Mouse (Mus musculus) cerebellum, adult 11 months (tissue): ENCODE measurements at regions not wholly inside any gene's neighbourhood (a gene's known extent, or its start where the extent isn't known, plus 50 kb on each side); places are given as distances from the start of the nearest gene placed in this dataset.

ENCODE experiments used
- DNase-seq: peaks from one replicate; pipeline ENCODE4 v3.0.0; 2022

GRCm38 (mm10) chr7:36352761-36353160, 345.2 kb upstream of the Tshz3 start:
- DNase-seq = no peak

DNA sequence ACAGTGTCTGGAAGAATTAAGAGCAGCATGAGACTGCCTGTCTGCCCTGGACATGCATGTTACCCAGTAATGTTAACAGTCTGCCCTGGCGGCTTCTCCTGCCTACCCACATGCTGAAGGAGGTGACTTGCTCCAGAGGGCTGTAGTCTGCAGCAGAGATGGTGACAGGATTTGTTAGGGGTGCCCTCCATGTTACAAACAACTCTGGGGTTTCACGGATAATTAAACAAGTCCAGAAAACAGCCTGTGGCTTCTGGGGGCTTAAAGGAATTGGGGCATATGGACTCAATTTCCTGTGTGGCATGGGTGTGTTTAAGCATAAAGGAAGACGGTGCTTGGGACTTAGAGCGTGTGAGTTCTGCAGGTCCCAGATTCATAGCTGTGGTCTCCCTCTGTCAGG, 347.3 kb upstream of the Tshz3 start:
- no peak for DNase-seq

DNA sequence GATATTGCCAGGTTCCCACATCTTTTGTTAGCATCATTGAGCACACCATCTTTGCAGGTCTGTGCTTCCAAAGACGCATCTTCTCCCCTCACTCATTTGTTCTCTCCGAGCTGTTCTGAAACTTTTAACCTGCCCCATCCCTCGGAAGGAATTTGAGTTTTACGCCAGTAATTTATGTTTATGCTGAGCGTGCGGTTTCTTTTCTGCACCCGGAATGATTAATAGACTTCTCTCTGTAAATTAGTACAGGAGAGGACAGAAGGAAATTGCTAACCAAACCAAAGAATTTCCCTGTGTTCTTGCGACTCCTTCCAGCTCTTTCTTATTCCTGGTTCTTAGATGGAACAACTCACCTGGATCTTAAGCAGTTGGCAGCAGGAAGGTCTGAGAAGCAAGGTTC, 349.7 kb upstream of the Tshz3 start:
- DNase-seq = no peak

GRCm38 (mm10) chr7:36334857-36335256, 363.1 kb upstream of the Tshz3 start:
- DNase-seq = no peak

DNA sequence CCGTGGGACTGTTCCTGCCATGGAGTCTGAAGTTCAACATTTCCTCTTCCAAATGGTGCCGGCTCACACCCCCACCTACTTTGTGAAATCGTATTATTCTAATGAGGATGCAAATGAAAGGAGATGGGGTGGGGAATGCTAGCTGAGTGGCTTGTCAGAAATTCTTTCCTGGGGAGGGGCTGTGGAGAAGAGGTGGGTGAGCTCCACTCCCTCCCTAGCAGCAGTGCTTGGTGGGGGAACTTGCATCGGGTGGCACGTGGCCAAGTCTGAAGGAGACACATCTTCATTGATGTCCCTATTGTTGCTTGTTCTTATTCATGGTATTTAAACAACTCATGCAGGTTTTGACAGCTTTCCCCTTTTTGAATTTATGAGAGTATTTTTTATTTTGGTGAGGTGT, 363.8 kb upstream of the Tshz3 start:
- DNase-seq = no peak

DNA sequence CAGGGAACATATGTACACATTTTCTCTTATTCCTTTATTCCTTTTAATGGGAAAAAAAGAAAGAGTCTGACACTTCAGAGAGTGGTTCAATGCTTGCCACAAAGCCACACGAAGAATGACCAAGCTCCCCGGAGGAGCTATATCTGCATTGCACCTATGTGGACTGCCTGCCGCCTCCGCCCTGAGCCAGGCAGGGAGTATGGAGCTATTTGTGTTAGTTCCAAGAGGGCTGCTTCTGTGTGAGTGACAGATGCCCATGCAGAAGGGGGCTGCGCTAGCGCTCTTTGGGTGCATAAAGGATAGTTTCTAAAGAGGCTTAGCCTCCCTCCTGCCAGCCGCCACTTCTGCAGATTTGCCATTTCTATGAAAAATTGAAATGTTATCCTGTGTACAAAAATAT, 365.3 kb upstream of the Tshz3 start:
- DNase-seq = no peak

DNA sequence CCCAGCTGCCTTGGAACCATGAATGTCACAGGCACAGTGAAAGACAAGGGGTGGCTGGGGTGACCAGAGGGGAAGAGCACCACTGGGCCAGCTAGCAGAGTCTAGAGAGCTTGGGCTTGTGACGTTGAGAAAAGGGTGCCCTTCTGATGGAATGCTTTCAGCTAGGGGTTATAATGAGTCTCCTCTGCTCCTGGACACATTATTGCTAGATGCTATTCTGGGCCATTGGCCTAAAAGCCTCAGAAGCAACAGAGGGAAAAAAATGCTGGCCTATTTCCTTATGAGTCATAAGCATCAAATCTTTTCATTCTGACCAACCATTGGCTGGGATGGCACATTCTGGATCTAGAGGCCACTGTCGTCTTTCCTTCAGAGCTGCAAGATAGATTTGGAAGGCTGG, 369.8 kb upstream of the Tshz3 start:
- no peak for DNase-seq

DNA sequence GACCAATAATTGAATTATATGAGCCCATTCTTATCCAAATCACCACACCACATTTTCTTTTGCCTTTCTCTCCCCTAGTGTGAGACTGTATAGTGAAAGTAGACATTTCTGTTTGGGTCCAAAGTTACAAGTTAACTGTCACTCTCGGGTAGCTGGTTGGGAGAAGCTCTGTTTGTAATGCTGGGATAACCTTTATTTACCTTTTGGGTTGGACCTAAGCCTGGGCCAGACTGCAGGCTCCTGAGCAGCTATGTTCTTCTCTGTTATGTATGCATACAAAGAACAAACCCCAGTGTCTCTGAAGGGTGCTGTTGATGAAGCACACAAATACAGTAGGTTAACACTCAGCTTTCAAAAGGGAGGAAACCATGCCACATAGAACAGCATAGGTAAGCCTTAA, 373.9 kb upstream of the Tshz3 start:
- no peak for DNase-seq

GRCm38 (mm10) chr7:36322181-36322580, 375.7 kb upstream of the Tshz3 start:
- no peak for DNase-seq

DNA sequence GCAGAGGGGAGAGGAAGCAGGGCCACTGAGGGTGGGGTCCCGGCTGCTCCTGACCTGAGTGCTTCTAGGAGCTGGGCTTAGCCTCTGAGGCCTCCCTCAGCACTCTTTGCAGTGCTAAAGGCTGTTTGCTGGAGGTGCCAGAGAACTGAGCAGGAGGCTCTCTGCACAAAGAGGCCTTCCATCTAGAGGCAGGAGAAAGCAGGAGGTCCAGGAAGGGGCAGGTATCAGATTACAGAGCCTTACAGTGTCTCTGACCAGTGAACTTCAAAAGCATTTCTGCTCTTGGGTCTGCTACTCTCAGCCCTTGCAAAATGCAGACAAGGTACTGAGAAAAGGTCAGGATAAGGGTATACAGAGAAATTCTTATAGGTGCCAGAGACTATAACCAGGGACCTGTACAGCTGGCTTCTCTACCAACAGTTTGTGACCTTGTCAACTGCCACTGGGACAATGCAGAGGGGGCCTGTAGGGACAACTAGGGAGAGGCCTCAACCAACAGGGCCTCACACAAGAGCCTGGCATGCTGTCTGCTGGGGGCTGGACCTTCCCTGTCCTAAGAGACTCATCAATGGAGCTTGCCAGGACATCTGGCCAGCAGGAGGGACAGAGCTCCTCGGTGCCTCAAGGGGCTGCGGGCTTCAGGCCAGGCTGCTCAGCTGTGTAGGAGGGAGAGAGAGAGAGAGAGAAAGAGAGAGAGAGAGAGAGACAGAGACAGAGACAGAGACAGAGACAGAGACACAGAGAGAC, 380.3 kb upstream of the Tshz3 start:
- no peak for DNase-seq

DNA sequence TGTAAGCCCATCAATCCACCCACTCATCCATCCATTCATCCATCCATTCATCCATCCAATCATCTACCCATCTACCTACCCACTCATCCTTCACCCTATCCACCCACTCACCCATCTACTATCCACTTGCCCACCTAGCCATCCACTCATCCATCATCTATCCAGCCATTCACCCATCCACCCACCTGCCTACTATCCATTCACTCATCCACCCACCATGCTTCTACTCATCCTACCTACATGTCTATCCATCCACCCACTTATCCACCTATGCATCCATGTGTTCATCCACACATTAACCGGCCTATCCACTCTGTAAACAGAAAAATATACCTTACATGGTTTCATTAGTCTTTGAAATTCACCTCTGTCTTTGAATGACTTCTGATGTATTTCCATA, 384.2 kb upstream of the Tshz3 start:
- no peak for DNase-seq

GRCm38 (mm10) chr7:36309761-36310605, 387.9 kb upstream of the Tshz3 start:
- no peak for DNase-seq

DNA sequence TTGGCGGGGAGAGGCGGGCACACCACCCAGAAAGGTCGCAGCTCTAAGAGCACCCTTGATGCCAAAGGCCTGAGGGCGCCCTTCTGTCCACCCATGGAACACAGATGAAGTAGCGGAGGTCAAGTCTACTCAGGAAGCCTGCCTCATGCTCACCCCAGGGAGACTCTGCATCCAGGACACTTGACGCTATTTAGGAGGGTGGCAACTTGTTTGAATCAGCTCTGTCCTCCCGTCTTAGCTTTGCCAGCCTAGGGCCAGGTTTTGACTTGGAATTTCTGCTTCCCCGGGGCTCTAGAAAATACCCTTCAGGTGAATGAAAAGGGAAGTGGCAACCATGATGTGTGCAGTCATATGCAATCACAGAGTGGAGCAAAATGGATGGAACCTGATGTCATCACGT, 389.2 kb upstream of the Tshz3 start:
- DNase-seq = no peak

DNA sequence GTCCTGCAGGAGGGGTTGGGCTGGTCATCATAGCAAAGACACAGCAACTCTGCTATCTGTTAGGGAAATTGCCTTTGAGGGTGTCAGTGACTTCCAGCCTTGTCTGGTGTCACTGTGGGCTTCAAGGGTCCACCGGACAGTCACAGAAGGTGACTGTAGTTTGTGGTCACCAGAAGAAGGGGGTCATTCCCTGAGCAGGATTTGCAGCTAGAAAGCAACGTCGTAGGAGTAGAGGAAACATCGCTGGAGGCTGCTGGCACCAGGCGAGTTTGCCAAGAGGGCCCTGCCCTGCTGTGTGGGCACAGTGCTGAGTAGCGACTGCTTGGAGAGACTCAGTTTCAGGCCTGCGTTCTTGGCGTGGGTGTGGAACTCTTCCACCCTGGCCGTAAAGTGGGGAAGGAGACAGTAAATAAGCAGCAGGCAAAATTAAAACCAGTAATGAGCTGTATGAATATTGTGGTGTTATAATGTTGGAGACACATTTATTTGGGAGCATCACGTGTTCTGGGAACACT, 389.8 kb upstream of the Tshz3 start:
- DNase-seq = no peak

DNA sequence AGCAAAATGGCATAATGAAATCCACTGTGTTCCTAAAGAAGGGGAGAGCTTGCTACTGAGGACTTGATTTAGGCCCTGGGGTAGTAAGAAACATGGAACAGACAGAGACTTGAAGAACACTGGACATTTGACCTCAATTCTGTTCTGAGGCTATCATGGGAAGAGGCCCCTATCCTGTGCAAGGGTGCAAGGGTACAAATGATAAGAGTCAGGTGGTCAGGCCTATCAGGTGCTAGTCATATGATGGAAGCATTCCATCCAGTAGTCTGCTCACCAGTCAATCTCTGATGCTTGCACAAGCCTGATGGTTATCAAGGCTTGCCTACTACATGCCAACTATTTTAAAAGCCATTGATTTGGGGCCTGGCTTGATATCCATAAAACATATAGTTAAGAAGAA, 420.6 kb upstream of the Tshz3 start:
- no peak for DNase-seq

DNA sequence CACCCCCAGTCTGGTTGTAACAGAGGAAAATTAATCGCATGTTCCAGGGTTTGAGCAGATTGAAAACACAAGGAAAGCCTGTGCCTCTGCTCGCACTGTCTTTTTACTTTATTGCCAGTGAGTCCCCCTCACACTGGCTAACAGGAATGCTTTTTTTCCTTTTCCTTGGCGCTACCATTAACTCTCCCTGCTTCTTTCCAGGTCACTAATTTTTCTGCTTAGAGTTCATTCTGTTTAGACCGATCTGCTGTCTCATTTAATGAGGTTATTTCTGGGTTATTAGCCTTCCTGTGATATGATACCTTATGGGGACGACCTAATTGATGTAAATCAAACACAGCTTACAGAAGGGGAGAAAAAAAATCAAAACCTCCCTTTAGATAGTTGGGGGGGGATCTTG, 429.0 kb upstream of the Tshz3 start:
- DNase-seq = no peak

GRCm38 (mm10) chr7:36265163-36265823, 432.6 kb upstream of the Tshz3 start:
- DNase-seq = no peak

GRCm38 (mm10) chr7:36262124-36262710, 435.7 kb upstream of the Tshz3 start:
- DNase-seq = no peak

DNA sequence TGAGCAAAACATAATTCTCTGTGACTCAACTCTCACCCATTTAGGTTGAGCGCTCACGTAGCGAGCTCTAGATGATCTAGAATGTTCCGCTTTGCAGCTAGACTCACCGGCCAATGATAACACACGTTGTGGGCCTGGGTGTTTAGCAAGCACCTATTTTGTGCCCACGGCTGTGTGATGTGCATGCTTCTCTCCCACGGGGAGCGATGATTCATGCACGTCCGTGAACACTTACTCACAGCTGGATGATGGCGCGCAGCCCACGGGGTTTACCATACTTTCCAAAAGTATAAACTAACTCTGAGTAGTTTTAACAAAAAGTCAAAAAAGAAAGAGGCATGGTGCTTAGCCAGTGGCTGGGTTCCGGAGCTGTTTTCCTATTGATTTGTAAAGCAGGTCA, 440.8 kb upstream of the Tshz3 start:
- no peak for DNase-seq

GRCm38 (mm10) chr7:36247356-36247755, 444.6 kb upstream of the Zfp507 start:
- DNase-seq = no peak

DNA sequence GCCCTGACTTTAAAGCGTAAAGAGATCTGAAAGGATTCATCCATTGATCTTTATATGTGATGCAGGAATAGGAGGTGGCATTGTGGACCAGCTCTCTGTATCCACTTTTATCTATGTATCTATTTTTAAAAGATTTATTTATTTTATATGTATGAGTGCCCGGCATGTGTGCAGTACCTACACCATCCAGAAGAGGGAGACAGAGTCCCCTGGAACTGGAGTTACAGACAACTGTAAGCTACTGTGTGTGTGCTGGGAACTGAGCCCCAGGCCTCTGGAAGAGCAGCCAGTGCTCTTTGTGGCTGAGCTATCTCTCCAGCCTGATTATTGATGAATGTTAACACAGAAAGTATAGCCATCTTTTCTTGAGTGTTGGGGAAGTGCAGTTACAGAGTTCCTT, 433.9 kb upstream of the Zfp507 start:
- DNase-seq = no peak

GRCm38 (mm10) chr7:36229031-36229430, 426.2 kb upstream of the Zfp507 start:
- DNase-seq = no peak

- DNase-seq = no peak
Observed at GRCm38 (mm10) chr7:36224416-36224815, 421.6 kb upstream of the Zfp507 start.
